Mouse (Mus musculus) liver, adult 2 months (tissue): Measurements from ENCODE around the gene Kif2a.

ENCODE experiments used
- CTCF ChIP-seq: fragments of 200-500 bp; IDR thresholded peaks from 2 replicates; pipeline ENCODE4 v1.5.1; 2011; ENCODE audit warnings: low read depth, low read length, control low read depth
- POLR2A ChIP-seq: fragments of 200-500 bp; IDR thresholded peaks from 2 replicates; pipeline ENCODE4 v1.6.1; 2011; ENCODE audit warnings: low read length, control low read depth; ENCODE audit not compliant: insufficient read depth; ENCODE audit errors: extremely low read depth

GRCm38 (mm10) chr13:106961496-106961895 lies 60.4 kb downstream of the Kif2a start:
- no peak for TF ChIP-seq CTCF
- no peak for TF ChIP-seq POLR2A
